Mouse (Mus musculus): ENCODE results near the gene Tnfaip3.

DNA sequence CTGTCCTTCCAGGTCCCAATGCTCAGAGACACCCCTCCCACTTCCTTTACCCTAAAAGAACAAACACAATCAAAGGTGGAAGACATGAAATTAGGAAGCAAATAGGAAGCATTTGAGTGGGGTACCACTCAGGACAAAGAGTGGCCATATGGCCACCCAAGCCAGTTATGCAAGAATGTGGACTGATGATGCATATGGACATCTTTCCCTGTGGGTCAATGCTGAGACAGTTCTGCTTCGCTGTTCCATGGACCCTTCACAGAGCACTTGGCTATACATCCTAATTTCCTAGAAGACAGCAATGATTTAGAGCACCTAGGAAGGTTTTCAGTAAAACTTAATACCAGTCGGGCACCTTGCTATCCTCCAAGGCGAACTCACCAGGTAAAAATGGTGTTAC, 2.8 kb downstream of the Tnfaip3 start:
- TF ChIP-seq CTCF (IDR thresholded peaks at IDR 0.05; ENCODE audit: borderline replicate concordance, extremely low read depth, insufficient read depth, insufficient read length) (no peak), POLR2A (IDR thresholded peaks at IDR 0.05; ENCODE audit: borderline replicate concordance, extremely low read depth, insufficient read depth, insufficient read length, poor library complexity, severe bottlenecking) (no peak)

All from brain, embryonic 14.5 days (tissue).